Mouse (Mus musculus) testis, postnatal 14 days (tissue): ENCODE measurements around the gene Got1.
"Not testable (repeated sequence)": the region's sequence is repeated elsewhere in the genome, so short reads cannot be mapped to it uniquely, and the experiment has no call there.

Experiments used
- DNase-seq: peaks from one replicate; pipeline ENCODE4 v3.0.0; 2021; ENCODE audit warnings: low spot score

The Got1 gene

DNA sequence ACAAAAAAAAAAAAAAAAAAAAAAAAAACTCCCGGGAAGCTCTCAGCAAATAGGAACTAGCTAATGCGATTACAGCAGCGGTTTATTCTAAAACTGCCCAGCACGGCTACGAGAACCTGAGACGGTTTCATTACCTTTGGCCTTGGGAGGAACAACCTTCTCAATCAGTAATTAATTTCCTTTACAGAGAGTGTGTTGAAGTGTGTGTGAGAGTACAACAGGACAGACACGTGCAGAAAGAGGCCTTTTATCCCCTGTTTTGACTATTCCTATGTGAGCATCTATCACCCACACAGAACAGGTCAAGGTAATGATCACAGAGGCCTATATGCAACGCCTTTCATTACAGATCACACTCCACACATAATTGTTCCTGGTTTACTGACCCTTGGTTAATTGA is 3.0 kb downstream of the Got1 start:
- DNase-seq = no peak

GRCm38 (mm10) chr19:43520402-43520801 is 4.0 kb downstream of the Got1 start:
- DNase-seq = no peak

GRCm38 (mm10) chr19:43519226-43519625 is 5.2 kb downstream of the Got1 start:
- DNase-seq = no peak

- DNase-seq = no peak
Measured at GRCm38 (mm10) chr19:43518261-43518660, 6.1 kb downstream of the Got1 start.

GRCm38 (mm10) chr19:43517808-43518207 is 6.6 kb downstream of the Got1 start:
- no peak for DNase-seq

DNA sequence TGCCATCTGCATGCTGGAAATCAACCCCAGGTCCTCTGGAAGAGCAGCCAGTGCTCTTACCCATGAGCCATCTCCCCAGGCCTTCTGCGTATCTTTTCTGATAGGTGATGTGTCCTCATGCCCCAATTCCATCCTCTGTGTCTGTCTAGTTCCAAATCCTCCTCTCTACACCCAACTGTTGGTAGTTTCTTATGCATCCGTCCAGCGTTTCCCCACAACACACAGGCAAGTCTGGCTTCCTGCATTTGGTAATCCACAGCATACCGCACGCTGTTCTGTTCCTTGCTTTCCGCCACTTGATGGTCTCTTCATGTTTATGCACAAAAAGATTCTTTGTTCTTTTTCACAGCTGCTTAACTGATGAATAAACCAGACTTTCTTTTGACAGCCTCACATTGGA is 7.1 kb downstream of the Got1 start:
- DNase-seq = no peak

DNA sequence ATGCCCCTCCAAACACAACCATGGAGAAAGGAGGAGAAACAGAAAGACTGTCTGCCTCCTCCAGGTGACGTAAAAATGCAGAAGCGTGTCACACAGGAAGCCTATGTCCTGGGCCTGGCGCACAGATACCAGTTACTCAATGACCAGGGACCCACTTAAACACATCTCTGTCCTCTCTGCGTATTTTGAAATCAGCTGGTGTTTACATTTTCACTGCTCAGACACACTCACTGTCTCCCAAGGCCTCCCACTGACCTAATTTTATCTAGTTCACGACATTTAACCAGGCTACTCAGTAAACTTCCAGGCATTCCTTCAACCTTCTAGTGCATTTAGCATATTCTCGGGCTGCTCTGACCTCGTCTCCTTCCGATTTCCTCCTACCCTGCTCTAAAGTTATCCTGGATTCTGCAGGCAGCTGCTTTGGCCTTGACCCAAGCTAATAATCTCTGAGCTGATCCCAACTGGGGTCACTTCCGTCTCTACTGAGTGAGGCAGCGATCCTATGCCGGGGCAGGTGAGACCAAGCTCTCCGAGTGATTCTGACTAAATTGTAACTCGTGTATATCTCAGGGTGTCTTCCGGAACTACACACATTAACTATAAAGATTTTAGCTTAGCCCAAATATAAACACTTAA is 7.9 kb downstream of the Got1 start:
- no peak for DNase-seq

DNA sequence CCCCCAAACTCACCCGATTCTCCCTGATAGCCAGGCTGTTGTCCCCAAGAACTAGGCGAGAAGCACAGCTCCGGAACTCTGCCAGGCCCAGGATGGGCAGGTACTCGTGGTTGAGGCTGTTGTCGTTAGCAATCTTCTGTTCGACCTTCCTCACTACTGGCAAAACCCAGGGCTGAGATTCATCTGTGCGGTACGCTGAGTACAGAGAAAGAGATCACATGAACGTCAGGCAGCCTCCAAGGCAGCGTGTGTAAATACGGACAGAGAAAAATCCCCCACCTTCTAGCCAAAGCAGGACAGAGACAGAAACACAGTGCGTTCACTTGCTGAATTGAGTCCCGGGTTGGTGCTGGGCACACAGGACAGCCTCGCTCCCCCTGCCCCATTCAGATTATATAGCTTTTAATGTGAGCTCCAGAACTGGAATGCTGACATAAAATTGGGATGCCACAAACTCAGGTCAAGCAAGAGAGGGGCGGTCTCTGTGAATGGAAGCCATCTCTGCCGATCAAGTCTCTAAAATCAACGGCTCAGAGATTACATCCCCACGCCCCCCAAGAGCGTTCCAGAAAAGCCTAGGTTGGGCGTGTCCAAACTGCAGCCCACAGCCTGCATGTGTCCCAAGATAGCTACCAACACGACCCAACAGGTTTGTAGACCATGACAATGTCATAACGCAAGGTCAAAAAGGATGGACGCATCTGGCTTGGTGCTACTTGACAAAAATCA is 8.6 kb downstream of the Got1 start:
- DNase-seq = no peak

GRCm38 (mm10) chr19:43513874-43514273 is 10.5 kb downstream of the Got1 start:
- DNase-seq = no peak

- DNase-seq = no peak
Measured at GRCm38 (mm10) chr19:43511621-43512620, 12.5 kb downstream of the Got1 start.

DNA sequence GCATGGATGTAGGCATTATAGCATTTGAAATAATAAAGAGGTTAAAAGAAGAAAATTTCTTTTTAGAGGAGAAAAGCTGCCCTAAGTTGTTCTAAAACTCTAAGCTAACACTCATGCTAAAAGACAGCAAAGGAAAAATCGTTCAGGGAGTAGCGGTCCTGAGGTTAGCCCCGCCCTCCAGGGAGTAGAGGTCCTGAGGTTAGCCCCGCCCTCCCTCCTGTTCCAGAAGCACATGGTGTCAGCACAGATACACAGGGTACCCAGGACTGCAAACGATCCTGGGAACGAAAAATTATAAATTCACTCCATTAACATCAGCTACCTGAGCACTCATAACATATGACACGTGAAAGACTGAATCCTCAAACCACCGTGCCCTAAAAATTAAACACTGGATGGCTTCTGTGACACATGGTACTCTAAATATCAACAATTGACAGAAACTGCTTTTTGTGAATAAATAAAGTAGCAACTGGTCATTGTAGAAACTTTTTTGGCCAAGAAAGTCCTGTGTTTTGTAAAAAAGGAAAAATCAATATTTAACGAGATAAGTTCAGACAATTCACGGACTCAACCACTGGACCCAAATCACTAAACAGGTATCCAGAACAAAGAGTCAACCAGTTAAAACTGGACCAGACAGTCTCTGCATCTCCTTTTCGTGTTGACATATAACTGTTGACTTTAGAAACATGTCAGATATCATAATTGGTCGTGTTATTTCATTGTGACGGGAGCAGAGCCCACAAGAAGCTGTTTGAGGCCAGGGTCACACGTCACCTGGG is 13.8 kb downstream of the Got1 start:
- DNase-seq = no peak

DNA sequence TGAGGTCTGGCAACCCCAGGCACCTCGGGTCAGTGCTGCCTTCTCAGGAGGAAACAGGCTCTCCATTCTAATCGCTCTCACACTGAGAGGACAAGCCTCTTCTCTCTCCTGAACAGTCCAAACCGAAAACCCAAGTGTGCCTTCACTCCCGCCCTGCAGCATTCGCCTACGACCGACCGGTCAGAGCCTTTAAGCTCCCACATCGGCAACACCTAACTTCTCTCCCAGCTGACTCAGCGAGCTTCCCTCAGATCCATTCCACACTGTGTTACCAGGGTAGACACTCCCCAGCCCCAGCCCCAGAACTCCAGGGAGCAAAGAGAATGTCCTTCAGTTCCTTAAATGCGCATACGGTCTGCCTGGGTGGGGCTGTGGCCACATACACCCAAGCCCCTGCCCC is 19.0 kb downstream of the Got1 start:
- no peak for DNase-seq

GRCm38 (mm10) chr19:43503593-43503992 is 20.8 kb downstream of the Got1 start:
- DNase-seq = not testable (repeated sequence)

DNA sequence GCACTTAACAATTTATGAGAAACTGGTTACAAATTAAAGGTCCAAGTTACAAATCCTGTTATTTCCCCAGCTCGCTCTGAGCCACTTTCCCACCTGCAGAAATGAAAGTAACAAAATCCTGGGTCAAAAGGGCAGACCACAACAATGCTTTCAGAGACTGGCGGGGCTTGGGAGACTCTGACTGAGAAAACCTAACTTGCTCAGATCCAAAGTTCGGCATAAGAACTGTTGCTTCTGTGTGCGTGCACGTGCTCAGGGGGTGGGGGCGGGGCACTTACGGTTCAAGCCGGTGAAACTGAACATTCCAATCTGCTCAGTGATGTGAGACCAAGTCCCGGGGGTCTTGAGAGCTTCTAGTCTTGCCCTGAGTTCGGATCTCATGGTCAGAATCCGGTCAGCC is 21.8 kb downstream of the Got1 start:
- peak; percentile 52 for DNase-seq

DNA sequence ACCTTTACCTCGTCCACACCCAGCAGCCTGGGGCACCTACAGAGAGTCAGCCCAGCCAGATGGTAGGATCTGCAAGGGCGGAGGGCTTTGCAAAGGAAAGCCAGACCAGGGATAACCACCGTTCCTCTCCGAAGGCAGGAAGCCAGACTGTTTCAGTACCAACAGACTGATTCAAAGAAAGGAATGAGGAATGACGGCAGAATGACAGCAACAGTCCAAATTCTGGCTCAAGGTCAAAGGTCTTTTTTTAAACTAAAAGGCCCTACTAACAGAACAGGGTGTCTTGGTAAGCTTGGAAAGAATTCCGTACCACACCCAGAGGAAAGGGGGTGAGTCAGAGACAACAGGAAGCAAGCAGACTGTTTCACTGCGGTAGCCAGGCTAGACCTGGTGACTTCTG is 25.5 kb downstream of the Got1 start:
- peak; percentile 38 for DNase-seq

GRCm38 (mm10) chr19:43497440-43497839 is 27.0 kb downstream of the Got1 start:
- no peak for DNase-seq

GRCm38 (mm10) chr19:43495846-43496245 is 28.6 kb downstream of the Got1 start:
- DNase-seq = no peak

DNA sequence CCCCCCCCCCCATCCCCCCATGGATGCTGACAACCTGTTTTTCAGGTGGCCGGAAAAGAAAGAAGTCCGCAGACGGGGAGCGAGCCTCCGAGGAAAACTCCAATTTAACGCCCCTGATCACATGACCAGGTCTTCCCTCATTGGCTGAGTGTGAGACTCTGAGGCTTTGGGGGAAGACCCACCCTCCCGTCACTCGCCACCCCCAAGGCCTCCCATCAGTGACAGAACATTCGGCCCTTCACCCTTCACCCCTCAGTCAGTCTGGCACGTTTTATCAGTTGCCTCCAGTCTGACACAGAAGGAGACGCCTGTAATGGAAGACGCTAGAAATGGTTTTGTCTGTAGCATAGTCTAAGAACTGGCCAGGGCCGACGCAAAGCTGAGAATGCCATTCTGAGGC is 29.5 kb downstream of the Got1 start:
- DNase-seq = no peak

- DNase-seq = no peak
Measured at GRCm38 (mm10) chr19:43493878-43494277, 30.5 kb downstream of the Got1 start.

GRCm38 (mm10) chr19:43493316-43493715 is 31.1 kb downstream of the Got1 start:
- not testable (repeated sequence) for DNase-seq

GRCm38 (mm10) chr19:43487429-43487828 is 37.0 kb downstream of the Got1 start:
- no peak for DNase-seq

DNA sequence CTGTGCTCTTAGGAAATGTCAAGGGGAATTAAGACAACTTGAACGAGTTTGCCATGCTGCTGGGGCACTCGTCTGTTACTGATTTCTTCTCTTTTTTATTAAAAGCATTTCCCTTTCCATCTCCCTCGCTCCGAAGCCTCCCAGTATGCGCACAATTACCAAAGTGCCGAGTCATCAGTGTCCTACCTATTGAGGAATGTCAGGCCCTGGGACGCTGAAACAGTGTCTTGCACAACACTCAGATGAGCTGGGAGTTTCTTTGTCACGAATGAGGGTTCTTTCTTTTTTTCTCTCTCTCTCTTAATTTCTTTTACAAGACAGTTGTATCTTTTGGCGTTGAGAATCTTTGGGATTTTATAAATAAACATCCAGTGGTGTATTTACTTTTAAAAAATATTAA is 43.9 kb downstream of the Got1 start:
- DNase-seq = no peak
